In genomic region chr2:76073079-76073478, GRCm38 (mm10) we compare ENCODE assay signal across 22 mouse cellular contexts.
A peak's percentile ranks its signal among the peaks of the same experiment; 100 is the strongest.
DNase-seq lines count a peak whose midpoint lies in the region; ATAC-seq and TF ChIP-seq lines count a peak whose summit lies in the region.
"Had no signal": no experiment of that assay in that cellular context is flagged by ENCODE, and none has a peak within 500 bp of the region (broad histone marks: within the 10 kb centered on the region; RNA-seq: fewer than 3 reads in every experiment).

No protein-coding gene starts in this region.

- WGBS in embryonic facial prominence, embryonic 14.5 days, result 40% methylated on average over 6 of the region's 6 CpGs
- 75% methylated on average over 6 of the region's 6 CpGs for WGBS in embryonic facial prominence, embryonic 10.5 days
- 25% methylated on average over 6 of the region's 6 CpGs for WGBS in kidney, embryonic 16.5 days
- WGBS in lung, embryonic 16.5 days, result 46% methylated on average over 6 of the region's 6 CpGs
- 40% methylated on average over 6 of the region's 6 CpGs for WGBS in limb, embryonic 14.5 days

- H3K27me3 ChIP-seq in embryonic facial prominence, embryonic 14.5 days (replicated peaks; ENCODE audit: control insufficient read depth, insufficient read depth, low read length), result no peaks in the 10 kb centered on the region
- H3K27me3 ChIP-seq in embryonic facial prominence, embryonic 10.5 days (replicated peaks; ENCODE audit: low read depth, poor library complexity, severe bottlenecking), result no peaks in the 10 kb centered on the region
- H3K27me3 ChIP-seq in kidney, embryonic 16.5 days (ENCODE audit: insufficient read depth, low read length), result no peaks in the 10 kb centered on the region
- no peaks in the 10 kb centered on the region for H3K27me3 ChIP-seq in lung, embryonic 16.5 days (ENCODE audit: control insufficient read depth, insufficient read depth, low read depth, low read length)
- no peaks in the 10 kb centered on the region for H3K27me3 ChIP-seq in limb, embryonic 14.5 days (ENCODE audit: control insufficient read depth, insufficient read depth, low read length)
- H3K27me3 ChIP-seq: embryonic facial prominence, embryonic 12.5 days; forebrain, embryonic 12.5 days; hindbrain, embryonic 12.5 days had no signal

- H3K4me1 ChIP-seq in embryonic facial prominence, embryonic 14.5 days (ENCODE audit: control insufficient read depth, insufficient read depth, low read length), result peaks cover 8% of the 10 kb centered on the region; the same call in 1 of the 2 replicates
- peaks cover 28% of the 10 kb centered on the region for H3K4me1 ChIP-seq in embryonic facial prominence, embryonic 10.5 days
- peaks cover 44% of the 10 kb centered on the region for H3K4me1 ChIP-seq in kidney, embryonic 16.5 days (ENCODE audit: insufficient read depth, low read length)
- H3K4me1 ChIP-seq in lung, embryonic 16.5 days (replicated peaks; ENCODE audit: control insufficient read depth, insufficient read depth, low read length), result peaks cover 2% of the 10 kb centered on the region
- peaks cover 17% of the 10 kb centered on the region for H3K4me1 ChIP-seq in limb, embryonic 14.5 days (ENCODE audit: control insufficient read depth, insufficient read depth, low read length)

- TF ChIP-seq POLR2A in limb, embryonic 14.5 days (IDR thresholded peaks at IDR 0.05; ENCODE audit: borderline replicate concordance, extremely low read depth, insufficient read depth, insufficient read length), result no peak

- peak; percentile 64 for DNase-seq in embryonic facial prominence, embryonic 14.5 days (ENCODE audit: low spot score)
- DNase-seq in embryonic facial prominence, embryonic 10.5 days (ENCODE audit: low spot score), result no peak
- DNase-seq in kidney, postnatal 36 days, result no peak
- no peak for DNase-seq in lung, postnatal 4 days
- peak; percentile 41 for DNase-seq in limb, embryonic 14.5 days (ENCODE audit: low spot score)
- no peak for DNase-seq in left cerebral cortex, adult 11 months (ENCODE audit: low spot score)
- DNase-seq: adrenal gland, postnatal 10 days; cerebellum, adult 11-12 months; cerebellum, adult 9-11 months; cerebellum, postnatal 36 days; embryo, embryonic 11 days; gastrocnemius, postnatal 10 days; heart, adult 18-20 months; heart, postnatal 10 days; heart, postnatal 4 days had no signal

- H3K27ac ChIP-seq in embryonic facial prominence, embryonic 14.5 days (replicated peaks; ENCODE audit: low read depth, low read length), result no peak overlapping the region
- no peak overlapping the region for H3K27ac ChIP-seq in embryonic facial prominence, embryonic 10.5 days (replicated peaks)
- H3K27ac ChIP-seq in kidney, embryonic 16.5 days (ENCODE audit: low read length), result 0 out of 2 replicates have a peak overlapping the region, but pooled peaks have one; percentile 50
- peak overlapping the region; percentile 49 for H3K27ac ChIP-seq in lung, embryonic 16.5 days (ENCODE audit: low read length)
- H3K27ac ChIP-seq in limb, embryonic 14.5 days (replicated peaks; ENCODE audit: low read depth, low read length), result no peak overlapping the region
- H3K27ac ChIP-seq: forebrain, embryonic 12.5 days; heart, embryonic 10.5 days; hindbrain, embryonic 12.5 days had no signal

- no peaks in the 10 kb centered on the region for H3K36me3 ChIP-seq in embryonic facial prominence, embryonic 14.5 days (ENCODE audit: control insufficient read depth, insufficient read depth, low read length)
- no peaks in the 10 kb centered on the region for H3K36me3 ChIP-seq in embryonic facial prominence, embryonic 10.5 days (replicated peaks)
- no peaks in the 10 kb centered on the region for H3K36me3 ChIP-seq in kidney, embryonic 16.5 days (ENCODE audit: insufficient read depth, low read length)
- no peaks in the 10 kb centered on the region for H3K36me3 ChIP-seq in lung, embryonic 16.5 days (ENCODE audit: control insufficient read depth, insufficient read depth, low read length)
- H3K36me3 ChIP-seq in limb, embryonic 14.5 days (ENCODE audit: control insufficient read depth, insufficient read depth, low read length), result no peaks in the 10 kb centered on the region
- H3K36me3 ChIP-seq: embryonic facial prominence, embryonic 12.5 days; forebrain, embryonic 12.5 days; heart, embryonic 10.5 days; hindbrain, embryonic 12.5 days had no signal

- 0 out of 2 replicates have a peak overlapping the region, but pooled peaks have one; percentile 2 for H3K4me2 ChIP-seq in embryonic facial prominence, embryonic 14.5 days (ENCODE audit: low read depth, low read length)
- 0 out of 2 replicates have a peak overlapping the region, but pooled peaks have one; percentile 2 for H3K4me2 ChIP-seq in kidney, embryonic 16.5 days (replicated peaks; ENCODE audit: low read depth, low read length)
- H3K4me2 ChIP-seq in lung, embryonic 16.5 days (ENCODE audit: low read depth, low read length), result no peak overlapping the region
- H3K4me2 ChIP-seq in limb, embryonic 14.5 days (replicated peaks; ENCODE audit: low read depth, low read length, severe bottlenecking), result no peak overlapping the region
- H3K4me2 ChIP-seq: embryonic facial prominence, embryonic 12.5 days; forebrain, embryonic 12.5 days; hindbrain, embryonic 12.5 days had no signal

- H3K9me3 ChIP-seq in embryonic facial prominence, embryonic 14.5 days (ENCODE audit: control insufficient read depth, low read length), result no peaks in the 10 kb centered on the region
- no peaks in the 10 kb centered on the region for H3K9me3 ChIP-seq in embryonic facial prominence, embryonic 10.5 days
- no peaks in the 10 kb centered on the region for H3K9me3 ChIP-seq in kidney, embryonic 16.5 days (ENCODE audit: low read length)
- H3K9me3 ChIP-seq in lung, embryonic 16.5 days (ENCODE audit: control insufficient read depth, low read length), result no peaks in the 10 kb centered on the region
- no peaks in the 10 kb centered on the region for H3K9me3 ChIP-seq in limb, embryonic 14.5 days (ENCODE audit: control insufficient read depth, low read length)
- H3K9me3 ChIP-seq: embryonic facial prominence, embryonic 12.5 days; forebrain, embryonic 12.5 days; heart, embryonic 10.5 days; hindbrain, embryonic 12.5 days had no signal

- H3K4me3 ChIP-seq in embryonic facial prominence, embryonic 14.5 days (ENCODE audit: low read depth, low read length), result no peak overlapping the region
- H3K4me3 ChIP-seq in embryonic facial prominence, embryonic 10.5 days, result no peak overlapping the region
- H3K4me3 ChIP-seq in kidney, embryonic 16.5 days (ENCODE audit: low read length), result no peak overlapping the region
- no peak overlapping the region for H3K4me3 ChIP-seq in lung, embryonic 16.5 days (ENCODE audit: low read length)
- no peak overlapping the region for H3K4me3 ChIP-seq in limb, embryonic 14.5 days (replicated peaks; ENCODE audit: low read length)
- H3K4me3 ChIP-seq: embryonic facial prominence, embryonic 12.5 days; forebrain, embryonic 12.5 days; heart, embryonic 10.5 days; hindbrain, embryonic 12.5 days had no signal

- H3K9ac ChIP-seq in embryonic facial prominence, embryonic 14.5 days (ENCODE audit: low read depth, low read length), result no peak overlapping the region
- no peak overlapping the region for H3K9ac ChIP-seq in kidney, embryonic 16.5 days (replicated peaks; ENCODE audit: low read length)
- no peak overlapping the region for H3K9ac ChIP-seq in lung, embryonic 16.5 days (ENCODE audit: low read length)
- H3K9ac ChIP-seq in limb, embryonic 14.5 days (ENCODE audit: low read depth, low read length, severe bottlenecking), result no peak overlapping the region
- H3K9ac ChIP-seq: embryonic facial prominence, embryonic 12.5 days; forebrain, embryonic 12.5 days; hindbrain, embryonic 12.5 days had no signal

- ATAC-seq in embryonic facial prominence, embryonic 14.5 days (ENCODE audit: low read depth), result no peak
- ATAC-seq in kidney, embryonic 16.5 days (ENCODE audit: low FRiP score, low TSS enrichment), result no peak
- ATAC-seq in lung, embryonic 16.5 days (ENCODE audit: low read depth), result no peak
- ATAC-seq in limb, embryonic 14.5 days (ENCODE audit: low FRiP score, low read depth), result no peak
- ATAC-seq: forebrain, embryonic 16.5 days had no signal

Comparison
In these comparisons a context has a peak if more than half of its experiments do, and no peak if none do; other contexts are left out.
1. DNase-seq: peak in embryonic facial prominence, embryonic 14.5 days (single experiment) and limb, embryonic 14.5 days (single experiment); none in embryonic facial prominence, embryonic 10.5 days (single experiment), kidney, postnatal 36 days (0 of 2), lung, postnatal 4 days (0 of 2) and left cerebral cortex, adult 11 months (single experiment).
2. H3K27ac ChIP-seq: peak in kidney, embryonic 16.5 days (single experiment) and lung, embryonic 16.5 days (single experiment); none in embryonic facial prominence, embryonic 14.5 days (single experiment), embryonic facial prominence, embryonic 10.5 days (single experiment) and limb, embryonic 14.5 days (single experiment).
3. H3K4me2 ChIP-seq: peak in embryonic facial prominence, embryonic 14.5 days (single experiment) and kidney, embryonic 16.5 days (single experiment); none in lung, embryonic 16.5 days (single experiment) and limb, embryonic 14.5 days (single experiment).